Mouse (Mus musculus): ENCODE results near the gene Dnajc3. TPM values are rescaled to one million over a fixed set of nuclear protein-coding genes. Genes with fewer than 3 reads are reported as not detected.

Gene Dnajc3
- total RNA-seq, 2 experiments from 2014 or later, result 16.0 to 19.3 TPM

DNA sequence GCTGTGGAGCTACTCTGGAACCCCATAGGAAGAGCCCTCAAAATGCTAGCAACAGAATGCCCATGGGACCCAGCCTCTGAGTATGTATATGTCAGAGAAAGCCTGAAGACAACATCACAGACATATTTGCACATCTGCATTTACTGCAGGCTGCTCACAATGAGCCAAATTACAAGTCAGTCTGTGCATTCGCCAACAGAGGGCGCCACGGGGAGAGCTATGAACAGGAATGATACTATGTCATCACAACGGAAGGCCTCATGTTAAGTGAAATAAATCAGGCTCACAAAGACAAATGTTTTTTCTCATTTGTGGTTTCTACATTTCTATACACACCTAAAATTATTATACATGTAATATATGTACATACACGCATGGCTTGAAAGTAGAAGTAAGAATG is 88.1 kb downstream of the Dnajc3 start:
- no peak for DNase-seq
- intact Hi-C loops (cut with DNase I), result loop anchor here (2.0 to 5.0 kb wide), 3 partner anchors 39 to 204 kb away; no protein-coding TSS in a partner anchor

DNA sequence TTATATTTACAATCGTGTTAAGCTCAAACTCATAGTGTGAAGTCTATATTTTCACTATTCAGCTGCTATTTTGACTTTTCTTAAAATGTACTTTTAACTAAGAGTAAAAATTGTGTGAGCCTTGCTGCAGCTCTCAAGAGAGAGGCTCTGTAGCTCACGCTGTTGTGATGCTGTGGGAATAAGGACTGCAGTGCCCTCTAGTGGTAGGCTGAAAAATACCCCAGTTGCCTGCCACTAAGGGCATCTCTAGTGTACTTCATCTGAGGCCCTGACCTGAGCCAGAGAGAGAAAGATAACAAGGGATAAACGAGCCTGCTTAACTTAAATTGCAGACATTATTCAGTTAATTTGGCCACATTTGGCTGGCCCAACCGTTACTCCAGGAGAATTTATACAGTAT is 89.4 kb downstream of the Dnajc3 start:
- intact Hi-C loops (cut with DNase I), result loop anchor here (2.0 to 5.0 kb wide), 3 partner anchors 40 to 205 kb away; no protein-coding TSS in a partner anchor

DNA sequence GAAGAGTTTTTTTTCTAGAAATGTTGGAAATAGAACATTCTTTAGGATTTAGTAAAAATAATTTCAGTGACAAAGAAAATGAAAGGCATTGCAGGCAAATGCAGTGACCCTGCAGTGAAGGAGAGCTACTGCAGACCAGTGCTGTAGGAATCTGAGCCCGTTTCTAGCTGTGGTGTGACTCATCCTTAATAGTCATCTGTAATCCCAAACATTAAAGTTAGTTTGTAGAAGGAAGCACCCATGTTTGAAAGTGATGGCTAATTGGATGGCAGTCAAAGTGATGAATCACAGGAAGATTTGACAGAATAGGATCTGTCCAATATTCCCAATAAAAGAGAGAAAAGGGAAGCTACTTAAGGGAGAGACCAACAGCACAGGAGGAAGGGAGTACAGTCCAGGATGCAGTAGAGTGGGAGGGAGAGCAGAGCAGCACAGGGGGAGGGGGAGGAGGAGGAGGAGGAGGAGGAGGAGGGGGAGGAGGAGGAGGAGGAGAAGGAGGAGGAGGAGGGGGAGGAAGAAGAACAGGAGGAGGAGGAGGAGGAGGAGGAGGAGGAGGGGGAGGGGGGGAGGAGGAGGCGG is 90.0 kb downstream of the Dnajc3 start:
- intact Hi-C loops (cut with DNase I), result loop anchor here (2.0 to 5.0 kb wide), 3 partner anchors 41 to 205 kb away; no protein-coding TSS in a partner anchor
- no peak for DNase-seq

More for the DNA sequence above, 89.4 kb downstream of the Dnajc3 start:
- peak; percentile 21 to 36 for DNase-seq

Other genes starting within 250 kb of the Dnajc3 start
- 10 to 100 TPM; 10.7 to 11.6 TPM for gene Abcc4, start 231.8 kb upstream of the Dnajc3 start, total RNA-seq (2021)
- gene Cldn10, start 150.1 kb upstream of the Dnajc3 start, total RNA-seq (2021), result not detected
- 1 to 10 TPM; 1.5 to 1.6 TPM for gene Dzip1, start 12.5 kb upstream of the Dnajc3 start, total RNA-seq (2021)
- gene Uggt2, start 161.5 kb downstream of the Dnajc3 start, total RNA-seq (2021), result 1 to 10 TPM; 6.2 to 6.9 TPM
- gene Hs6st3, start 200.4 kb downstream of the Dnajc3 start, total RNA-seq (2021), result not detected

Data from gastrocnemius, postnatal 36 days (tissue).